Mouse (Mus musculus) small intestine, adult 2 months (tissue): ENCODE data around the gene Zfp119b. TPM values are rescaled to one million over a fixed set of nuclear protein-coding genes. Genes with fewer than 3 reads are reported as not detected.
"Not testable (repeated sequence)": the region's sequence is repeated elsewhere in the genome, so short reads cannot be mapped to it uniquely, and the experiment has no call there.

Source experiments
- H3K27ac ChIP-seq: fragments of 200-500 bp; 2 replicates; pipeline ENCODE4 v1.5.1; 2012; ENCODE audit warnings: low read depth, low read length, control low read depth, inconsistent platforms; ENCODE audit not compliant: insufficient read depth
- H3K27me3 ChIP-seq: fragments of 200-500 bp; 2 replicates; pipeline ENCODE4 v1.6.1; 2012; ENCODE audit warnings: mild to moderate bottlenecking, moderate library complexity, low read length, inconsistent platforms; ENCODE audit not compliant: control insufficient read depth, insufficient read depth
- H3K36me3 ChIP-seq: fragments of 200-500 bp; 2 replicates; pipeline ENCODE4 v1.6.1; 2012; ENCODE audit warnings: mild to moderate bottlenecking, low read length, control low read depth, inconsistent platforms; ENCODE audit not compliant: control insufficient read depth, insufficient read depth
- H3K4me1 ChIP-seq: fragments of 200-500 bp; 2 replicates; pipeline ENCODE4 v1.6.1; 2012; ENCODE audit warnings: low read length, inconsistent platforms, mixed read lengths; ENCODE audit not compliant: control insufficient read depth, insufficient read depth, insufficient read length
- H3K4me3 ChIP-seq: fragments of 200-500 bp; 2 replicates; pipeline ENCODE4 v1.5.1; 2012; ENCODE audit warnings: low read depth, mild to moderate bottlenecking, control low read depth, inconsistent platforms, low read length, moderate library complexity
- CTCF ChIP-seq: fragments of 200-500 bp; IDR thresholded peaks from 2 replicates; pipeline ENCODE4 v1.5.1; 2012; ENCODE audit warnings: low read depth, mild to moderate bottlenecking, control low read depth, inconsistent platforms, low read length, moderate library complexity, mixed read lengths; ENCODE audit not compliant: insufficient replicate concordance, insufficient read length; ENCODE audit errors: extremely low read depth
- POLR2A ChIP-seq: fragments of 200-500 bp; IDR thresholded peaks from 2 replicates; pipeline ENCODE4 v1.6.1; 2012; ENCODE audit warnings: low read depth, mild to moderate bottlenecking, control low read depth, inconsistent platforms, low read length, moderate library complexity
- WGBS: fragments of 180-500 bp; shearing (Covaris S2); methylation state at CpG from one replicate; pipeline ENCODE4 v1.1.7; 2018; 5-methylcytosine and 5-hydroxymethylcytosine counted together
- polyA plus RNA-seq: library from polyadenylated mRNA; depleted of rRNA; stranded (reverse); fragments of >200 nt; gene quantifications from 2 replicates; pipeline ENCODE4 v1.2.3, GENCODE M21; 2012

Zfp119b gene
- polyA plus RNA-seq, 1 experiment, result 0.09 TPM

DNA sequence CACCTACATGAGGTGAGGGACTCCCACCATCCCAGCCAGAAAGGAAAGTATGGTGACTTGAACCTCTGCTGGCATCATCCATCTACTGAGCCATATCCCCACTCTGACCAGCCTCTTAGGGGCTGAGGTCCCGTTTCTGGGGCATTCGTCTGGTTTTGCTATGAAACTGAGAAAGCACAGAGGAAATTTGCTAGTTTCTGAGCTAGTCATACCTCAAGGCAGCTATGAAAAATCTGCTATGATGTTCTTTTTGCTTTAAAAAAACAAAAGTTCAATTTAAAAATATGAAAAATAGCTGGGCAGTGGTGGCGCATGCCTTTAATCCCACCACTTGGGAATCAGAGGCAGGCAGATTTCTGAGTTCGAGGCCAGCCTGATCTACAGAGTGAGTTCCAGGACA, 653 bp downstream of the Zfp119b start:
- Histone ChIP-seq H3K27ac (no peak overlapping the region), H3K4me3 (no peak overlapping the region), H3K27me3 (no peaks in the 10 kb centered on the region), H3K4me1 (no peaks in the 10 kb centered on the region), H3K36me3 (no peaks in the 10 kb centered on the region)
- TF ChIP-seq CTCF (no peak), POLR2A (no peak)
- 85% methylated on average over 4 of the region's 4 CpGs for WGBS

GRCm38 (mm10) chr17:55945696-55946095, 3.6 kb downstream of the Zfp119b start:
- no peaks in the 10 kb centered on the region for H3K27me3 ChIP-seq
- no peaks in the 10 kb centered on the region for H3K4me1 ChIP-seq
- H3K36me3 ChIP-seq, result no peaks in the 10 kb centered on the region
- WGBS, result 10% methylated on average over 5 of the region's 5 CpGs
- no peak for TF ChIP-seq CTCF
- TF ChIP-seq POLR2A, result no peak
- peak overlapping the region; percentile 63 for H3K4me3 ChIP-seq
- peak overlapping the region; percentile 96 for H3K27ac ChIP-seq

DNA sequence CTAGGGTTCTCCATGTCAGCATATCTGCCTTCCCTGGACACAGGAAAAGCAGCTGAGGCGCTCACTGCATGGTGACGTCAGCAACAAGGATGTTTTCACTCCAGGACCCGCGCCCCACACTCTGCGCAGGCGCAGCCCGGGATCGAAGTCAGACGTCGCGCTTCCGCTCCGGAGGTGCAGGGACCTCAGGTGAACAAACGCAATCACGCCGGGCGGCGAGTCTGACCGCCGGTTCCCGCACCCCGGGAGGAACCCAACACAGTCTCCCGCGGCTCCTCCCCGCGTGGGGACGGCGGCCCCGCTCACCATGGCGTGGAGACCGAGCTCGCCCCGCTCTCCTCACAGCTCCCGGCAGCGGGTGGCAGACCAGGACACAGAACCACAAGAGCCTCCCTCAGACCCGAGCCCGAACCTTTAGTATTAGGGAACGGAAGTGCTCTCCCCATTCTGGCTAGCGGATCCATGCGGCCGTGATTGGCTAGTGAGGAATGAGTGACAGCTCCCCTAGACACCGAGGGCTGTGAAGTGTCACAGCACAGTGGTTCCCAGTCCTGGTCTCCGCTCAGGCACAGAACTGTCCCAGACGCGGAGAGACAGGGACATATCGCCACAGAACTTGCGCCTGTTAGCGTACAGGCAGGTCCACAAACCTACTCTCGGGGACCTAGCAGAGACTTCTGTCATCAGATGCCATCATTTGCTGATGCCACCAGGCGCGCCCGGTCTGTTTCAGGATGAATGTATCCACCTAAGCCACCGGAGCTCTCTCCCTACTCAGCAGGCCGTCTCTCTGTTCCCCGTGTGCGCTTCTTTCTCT, 4.2 kb downstream of the Zfp119b start:
- not testable (repeated sequence) for H3K4me1 ChIP-seq, H3K36me3 ChIP-seq, H3K27me3 ChIP-seq
- H3K27ac ChIP-seq, result peak overlapping the region; percentile 96
- under 1% methylated on average over 56 of the region's 56 CpGs for WGBS
- H3K4me3 ChIP-seq, result peak overlapping the region; percentile 63

DNA sequence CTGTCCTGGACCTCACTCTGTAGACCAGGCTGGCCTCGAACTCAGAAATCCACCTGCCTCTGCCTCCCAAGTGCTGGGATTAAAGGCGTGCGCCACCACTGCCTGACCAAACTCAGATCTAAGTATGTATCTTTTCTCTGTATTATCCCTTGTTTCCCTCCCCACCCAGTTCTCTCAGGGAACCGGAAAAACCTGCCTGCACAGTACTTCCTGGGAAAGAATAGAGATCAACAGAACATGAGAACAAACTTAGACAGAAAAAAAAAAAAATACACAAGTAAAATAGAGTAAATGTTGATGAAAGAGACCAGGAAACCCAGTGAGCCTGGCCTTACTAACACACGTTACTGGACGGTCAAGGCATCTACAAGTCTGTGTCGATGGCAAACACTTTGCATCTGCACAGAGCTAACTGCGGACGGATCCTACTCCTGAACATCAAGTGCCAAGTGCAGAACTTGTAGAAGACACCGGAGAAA, 4.9 kb downstream of the Zfp119b start:
- Histone ChIP-seq H3K4me3 (peak overlapping the region; percentile 63), H3K27ac (peak overlapping the region; percentile 96)
- H3K36me3 ChIP-seq, H3K4me1 ChIP-seq, H3K27me3 ChIP-seq: not testable (repeated sequence)
- 12% methylated on average over 10 of the region's 10 CpGs for WGBS

DNA sequence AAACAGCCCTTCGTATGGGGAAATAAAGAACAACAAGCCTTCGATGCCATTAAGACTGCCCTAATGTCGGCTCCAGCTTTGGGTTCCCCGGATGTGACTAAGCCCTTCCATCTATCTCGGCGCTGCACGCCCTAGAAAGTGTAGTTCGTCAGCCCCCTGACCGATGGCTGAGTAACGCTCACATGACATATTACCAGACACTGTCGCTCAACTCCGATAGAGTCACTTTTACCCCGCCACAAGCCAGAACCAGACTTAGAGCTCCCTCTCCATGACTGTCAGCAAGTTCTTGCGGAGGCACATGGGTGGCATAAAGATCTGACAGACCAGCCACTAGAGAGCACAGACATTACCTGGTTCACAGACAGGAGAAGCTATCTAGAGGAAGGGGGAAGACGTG, 16.1 kb downstream of the Zfp119b start:
- WGBS, result 97% methylated on average over 15 of the region's 15 CpGs
- H3K27me3 ChIP-seq, result no peaks in the 10 kb centered on the region
- no peak overlapping the region for H3K4me3 ChIP-seq
- no peak for TF ChIP-seq POLR2A
- no peaks in the 10 kb centered on the region for H3K36me3 ChIP-seq
- peaks cover 5% of the 10 kb centered on the region; the same call in 1 of the 2 replicates for H3K4me1 ChIP-seq
- no peak overlapping the region for H3K27ac ChIP-seq

DNA sequence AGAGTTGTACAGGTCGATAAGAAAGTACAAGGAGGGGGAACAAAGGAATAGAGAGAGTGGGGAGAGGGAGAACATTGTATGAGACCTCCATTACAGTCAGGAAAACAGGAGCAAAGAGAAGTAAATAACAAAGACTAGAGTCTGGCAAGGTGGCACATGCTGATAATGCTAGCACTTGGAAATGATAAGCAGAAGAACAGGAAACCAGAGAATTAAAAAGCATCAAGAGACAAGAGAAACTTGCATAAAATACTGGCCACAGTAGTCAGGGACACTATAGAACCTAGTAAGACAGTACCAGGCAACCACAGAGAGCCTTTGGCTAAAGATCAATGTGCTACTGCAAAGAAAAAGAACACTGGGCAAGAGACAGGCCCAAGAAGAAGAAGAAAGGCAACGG, 16.7 kb downstream of the Zfp119b start:
- 51% methylated on average over 2 of the region's 2 CpGs for WGBS
- TF ChIP-seq CTCF (no peak), POLR2A (no peak)
- Histone ChIP-seq H3K4me3 (peak overlapping the region; percentile 90; the same call in 1 of the 2 replicates), H3K36me3 (no peaks in the 10 kb centered on the region), H3K4me1 (peaks cover 5% of the 10 kb centered on the region; the same call in 1 of the 2 replicates), H3K27ac (no peak overlapping the region), H3K27me3 (no peaks in the 10 kb centered on the region)

DNA sequence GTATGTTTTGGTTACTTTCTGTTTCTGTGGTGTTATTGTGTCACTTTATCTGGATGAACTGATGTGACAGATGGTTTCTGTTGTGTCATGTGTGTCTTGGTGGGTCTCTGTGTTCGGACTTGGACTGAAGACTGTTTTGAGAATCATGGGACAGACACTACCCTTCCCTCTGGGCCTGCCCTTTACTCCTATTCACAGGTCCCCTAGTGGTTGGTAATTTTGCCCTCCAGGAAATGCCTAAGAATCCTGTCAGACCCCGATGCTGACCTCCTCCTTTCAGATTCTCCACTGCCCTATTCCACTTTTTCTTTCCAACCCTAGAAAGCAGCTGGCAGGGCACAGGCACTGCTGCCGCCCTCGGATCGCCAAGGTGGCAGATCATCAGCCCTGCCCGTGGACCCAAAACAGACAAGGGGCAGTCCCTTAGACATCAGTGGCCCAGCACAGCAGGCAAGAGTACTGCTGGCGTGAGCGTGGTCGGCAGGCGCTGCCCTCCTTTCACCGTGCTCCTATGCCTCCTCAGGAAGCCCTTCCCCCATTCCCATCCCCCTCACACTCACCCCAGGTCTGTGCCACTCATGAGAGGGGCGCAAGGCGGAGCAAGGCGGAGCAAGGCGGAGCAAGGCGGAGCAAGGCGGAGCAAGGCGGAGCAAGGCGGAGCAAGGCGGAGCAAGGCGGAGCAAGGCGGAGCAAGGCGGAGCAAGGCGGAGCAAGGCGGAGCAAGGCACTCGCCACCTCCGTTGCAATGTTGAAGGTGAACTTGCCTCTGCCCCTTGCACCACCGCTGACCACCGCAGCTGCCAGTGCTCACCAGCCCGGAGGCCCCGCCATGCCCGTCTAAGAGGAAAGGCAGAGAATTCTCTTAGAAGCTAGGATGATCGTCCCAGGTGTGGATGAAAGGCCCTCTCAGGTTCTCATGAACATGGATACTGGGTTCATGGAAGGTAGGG, 17.5 kb downstream of the Zfp119b start:
- Histone ChIP-seq H3K36me3 (no peaks in the 10 kb centered on the region), H3K4me1 (peaks cover 5% of the 10 kb centered on the region; the same call in 1 of the 2 replicates), H3K27ac (peak overlapping the region; percentile 0; the same call in 1 of the 2 replicates), H3K4me3 (peak overlapping the region; percentile 90), H3K27me3 (no peaks in the 10 kb centered on the region)
- 1% methylated on average over 33 of the region's 33 CpGs for WGBS
- TF ChIP-seq CTCF (peak; percentile 38; the same call in 1 of the 2 replicates), POLR2A (peak; percentile 26; the same call in 1 of the 2 replicates)
